Mouse (Mus musculus): Measurements from ENCODE around the gene Itgav.
A peak's percentile ranks its signal among the peaks of the same experiment; 100 is the strongest.

Gene Itgav

GRCm38 (mm10) chr2:83791330-83792073 is 67.3 kb downstream of the Itgav start:
- Histone ChIP-seq H3K27me3 (ENCODE audit: insufficient read depth, low read length) (no peaks in the 10 kb centered on the region), H3K4me1 (replicated peaks; ENCODE audit: low read depth, low read length) (no peaks in the 10 kb centered on the region; the same call in 1 of the 2 replicates), H3K4me3 (replicated peaks; ENCODE audit: low read length) (no peak overlapping the region), H3K9me3 (ENCODE audit: low read length) (no peaks in the 10 kb centered on the region), H3K36me3 (ENCODE audit: insufficient read depth, low read length) (peaks cover 49% of the 10 kb centered on the region)
- TF ChIP-seq NANOG (IDR thresholded peaks at IDR 0.05; ENCODE audit: borderline replicate concordance, low read length), result no peak
- no peak for TF ChIP-seq POU5F1 (IDR thresholded peaks at IDR 0.05; ENCODE audit: borderline replicate concordance, low read length)
- TF ChIP-seq CTCF (conservative IDR thresholded peaks at IDR 0.05; ENCODE audit: low read length), result no peak

GRCm38 (mm10) chr2:83792102-83792501 is 67.9 kb downstream of the Itgav start:
- Histone ChIP-seq H3K27me3 (ENCODE audit: insufficient read depth, low read length) (no peaks in the 10 kb centered on the region), H3K9me3 (ENCODE audit: low read length) (no peaks in the 10 kb centered on the region), H3K36me3 (ENCODE audit: insufficient read depth, low read length) (peaks cover 55% of the 10 kb centered on the region), H3K4me1 (replicated peaks; ENCODE audit: low read depth, low read length) (no peaks in the 10 kb centered on the region; the same call in 1 of the 2 replicates), H3K4me3 (replicated peaks; ENCODE audit: low read length) (no peak overlapping the region)
- TF ChIP-seq POU5F1 (IDR thresholded peaks at IDR 0.05; ENCODE audit: borderline replicate concordance, low read length) (no peak), NANOG (IDR thresholded peaks at IDR 0.05; ENCODE audit: borderline replicate concordance, low read length) (no peak), CTCF (conservative IDR thresholded peaks at IDR 0.05; ENCODE audit: low read length) (no peak)

DNA sequence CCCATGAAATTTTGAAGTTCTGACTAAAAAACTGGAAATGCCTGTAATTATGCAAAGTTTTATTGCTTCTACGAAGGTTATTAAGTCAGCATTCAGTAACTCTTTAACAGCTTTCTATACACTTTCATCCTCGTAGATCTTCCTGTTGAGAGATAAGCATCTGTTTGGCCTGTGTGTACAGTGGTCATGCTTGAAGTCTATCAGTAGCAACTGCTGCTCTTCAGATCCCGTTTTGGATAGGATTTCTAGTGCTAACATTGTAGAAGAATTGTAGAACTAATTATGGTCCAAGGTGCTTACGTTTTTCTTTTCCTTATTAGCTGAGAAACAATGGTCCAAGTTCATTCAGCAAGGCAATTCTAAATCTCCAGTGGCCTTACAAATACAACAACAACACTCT is 71.6 kb downstream of the Itgav start:
- Histone ChIP-seq H3K9me3 (ENCODE audit: low read length) (no peaks in the 10 kb centered on the region), H3K27me3 (ENCODE audit: insufficient read depth, low read length) (no peaks in the 10 kb centered on the region), H3K36me3 (ENCODE audit: insufficient read depth, low read length) (peaks cover 74% of the 10 kb centered on the region), H3K4me3 (replicated peaks; ENCODE audit: low read length) (no peak overlapping the region), H3K4me1 (replicated peaks; ENCODE audit: low read depth, low read length) (no peaks in the 10 kb centered on the region; the same call in 1 of the 2 replicates)
- TF ChIP-seq NANOG (IDR thresholded peaks at IDR 0.05; ENCODE audit: borderline replicate concordance, low read length) (no peak), POU5F1 (IDR thresholded peaks at IDR 0.05; ENCODE audit: borderline replicate concordance, low read length) (no peak), CTCF (conservative IDR thresholded peaks at IDR 0.05; ENCODE audit: low read length) (no peak)

DNA sequence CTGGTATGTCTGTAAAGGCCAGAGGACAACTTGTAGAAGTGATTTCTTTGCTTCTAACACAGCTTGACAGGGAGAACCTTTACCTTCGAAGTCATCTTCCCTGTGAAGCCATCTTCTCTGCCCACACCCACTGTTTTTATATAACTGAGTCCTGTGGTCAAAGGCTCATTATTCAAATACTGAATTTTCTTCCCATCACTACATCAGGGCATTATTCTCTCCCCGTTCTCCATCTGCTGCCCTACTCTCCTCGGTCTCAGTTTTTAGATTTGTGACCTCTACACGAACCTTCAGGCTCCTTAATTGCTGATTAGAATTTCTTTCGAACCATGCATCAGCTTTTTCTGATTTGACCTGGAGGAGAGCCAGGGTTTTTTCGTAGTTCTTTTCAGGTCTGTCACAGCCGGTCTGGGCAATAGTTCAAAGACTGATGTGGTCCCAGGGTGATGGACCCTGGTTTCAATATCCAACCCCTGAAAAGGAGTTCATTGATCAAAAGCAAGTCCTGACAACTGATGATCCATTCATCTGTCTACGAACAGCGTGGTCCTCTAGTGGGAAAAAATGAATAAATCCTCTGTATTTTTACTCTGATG is 73.8 kb downstream of the Itgav start:
- H3K9me3 ChIP-seq (ENCODE audit: low read length), result no peaks in the 10 kb centered on the region
- H3K4me3 ChIP-seq (replicated peaks; ENCODE audit: low read length), result no peak overlapping the region
- no peaks in the 10 kb centered on the region for H3K4me1 ChIP-seq (replicated peaks; ENCODE audit: low read depth, low read length)
- no peak for TF ChIP-seq NANOG (IDR thresholded peaks at IDR 0.05; ENCODE audit: borderline replicate concordance, low read length)
- TF ChIP-seq CTCF (conservative IDR thresholded peaks at IDR 0.05; ENCODE audit: low read length), result no peak
- TF ChIP-seq POU5F1 (IDR thresholded peaks at IDR 0.05; ENCODE audit: borderline replicate concordance, low read length), result no peak
- peaks cover 80% of the 10 kb centered on the region for H3K36me3 ChIP-seq (ENCODE audit: insufficient read depth, low read length)
- no peaks in the 10 kb centered on the region for H3K27me3 ChIP-seq (ENCODE audit: insufficient read depth, low read length)

- peaks cover 35% of the 10 kb centered on the region for H3K27me3 ChIP-seq (ENCODE audit: insufficient read depth, low read length)
- H3K9me3 ChIP-seq (ENCODE audit: low read length), result peaks cover 14% of the 10 kb centered on the region
- no peak for TF ChIP-seq NANOG (IDR thresholded peaks at IDR 0.05; ENCODE audit: borderline replicate concordance, low read length)
- TF ChIP-seq POU5F1 (IDR thresholded peaks at IDR 0.05; ENCODE audit: borderline replicate concordance, low read length), result no peak
- TF ChIP-seq CTCF (conservative IDR thresholded peaks at IDR 0.05; ENCODE audit: low read length), result no peak
- H3K4me3 ChIP-seq (replicated peaks; ENCODE audit: low read length), result peak within 1 kb of the TSS; percentile 86
- H3K36me3 ChIP-seq (ENCODE audit: insufficient read depth, low read length), result no peaks in the 10 kb centered on the region
- peaks cover 3% of the 10 kb centered on the region for H3K4me1 ChIP-seq (replicated peaks; ENCODE audit: low read depth, low read length)
These were observed 88.5 kb downstream of the Itgav start, which contains the start of gene Fam171b for GRCm38 (mm10) chr2:83812483-83813272. TSS of gene Fam171b (plus strand) at chr2:83812636.

DNA sequence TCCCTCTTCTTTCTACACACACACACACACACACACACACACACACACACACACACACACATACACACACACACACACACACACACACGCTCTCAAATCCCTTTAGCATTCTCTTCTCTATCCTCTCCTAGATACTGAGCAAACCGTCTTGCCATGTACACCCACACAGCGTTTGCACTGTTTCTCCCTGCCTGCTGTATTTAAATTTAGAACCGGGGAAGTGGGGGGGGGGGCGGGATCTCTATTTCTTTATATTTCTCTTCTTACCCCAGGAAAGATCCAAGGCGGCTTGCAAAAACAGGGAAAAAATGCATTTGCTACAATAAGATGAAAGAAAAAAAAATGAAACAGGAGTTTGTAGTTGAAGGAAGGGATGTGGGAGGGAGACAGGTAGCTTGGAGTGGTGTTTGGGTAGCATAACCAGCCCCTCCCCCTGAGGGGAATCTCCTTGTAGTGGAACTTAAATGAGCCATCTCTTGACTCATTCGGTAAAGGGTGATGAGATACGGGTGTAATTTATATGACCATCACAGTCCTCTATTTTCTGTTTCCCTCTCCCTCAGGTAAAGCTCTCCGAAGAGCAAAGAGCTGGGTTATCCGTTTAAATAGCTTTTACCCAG is 89.2 kb downstream of the Itgav start:
- Histone ChIP-seq H3K36me3 (ENCODE audit: insufficient read depth, low read length) (no peaks in the 10 kb centered on the region), H3K9me3 (ENCODE audit: low read length) (peaks cover 14% of the 10 kb centered on the region), H3K4me1 (replicated peaks; ENCODE audit: low read depth, low read length) (peaks cover 3% of the 10 kb centered on the region), H3K27me3 (ENCODE audit: insufficient read depth, low read length) (peaks cover 35% of the 10 kb centered on the region), H3K4me3 (replicated peaks; ENCODE audit: low read length) (no peak overlapping the region)
- no peak for TF ChIP-seq POU5F1 (IDR thresholded peaks at IDR 0.05; ENCODE audit: borderline replicate concordance, low read length)
- TF ChIP-seq NANOG (IDR thresholded peaks at IDR 0.05; ENCODE audit: borderline replicate concordance, low read length), result no peak
- TF ChIP-seq CTCF (conservative IDR thresholded peaks at IDR 0.05; ENCODE audit: low read length), result no peak

DNA sequence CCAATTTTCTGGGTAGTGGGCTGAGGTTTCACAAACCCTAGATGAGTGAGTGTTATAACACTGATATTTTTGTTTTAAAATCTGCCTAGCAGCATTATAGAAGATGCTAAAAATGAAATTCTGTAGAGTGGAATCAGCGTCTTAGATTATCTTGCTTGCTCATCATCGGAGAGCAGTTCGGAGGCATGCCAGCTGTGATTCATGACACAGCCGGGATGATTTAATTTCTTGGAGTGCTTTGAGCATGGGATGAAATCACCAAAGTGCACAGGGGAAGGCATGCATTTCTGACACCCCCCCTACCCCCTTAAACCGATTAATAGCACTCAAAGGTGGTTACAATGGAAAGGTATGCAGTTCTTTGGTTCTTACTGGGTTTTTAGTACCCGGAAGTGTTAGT is 89.8 kb downstream of the Itgav start:
- no peak for TF ChIP-seq NANOG (IDR thresholded peaks at IDR 0.05; ENCODE audit: borderline replicate concordance, low read length)
- no peak for TF ChIP-seq POU5F1 (IDR thresholded peaks at IDR 0.05; ENCODE audit: borderline replicate concordance, low read length)
- TF ChIP-seq CTCF (conservative IDR thresholded peaks at IDR 0.05; ENCODE audit: low read length), result no peak
- H3K9me3 ChIP-seq (ENCODE audit: low read length), result peaks cover 14% of the 10 kb centered on the region
- H3K4me3 ChIP-seq (replicated peaks; ENCODE audit: low read length), result no peak overlapping the region
- H3K36me3 ChIP-seq (ENCODE audit: insufficient read depth, low read length), result no peaks in the 10 kb centered on the region
- peaks cover 35% of the 10 kb centered on the region for H3K27me3 ChIP-seq (ENCODE audit: insufficient read depth, low read length)
- H3K4me1 ChIP-seq (replicated peaks; ENCODE audit: low read depth, low read length), result peaks cover 3% of the 10 kb centered on the region

DNA sequence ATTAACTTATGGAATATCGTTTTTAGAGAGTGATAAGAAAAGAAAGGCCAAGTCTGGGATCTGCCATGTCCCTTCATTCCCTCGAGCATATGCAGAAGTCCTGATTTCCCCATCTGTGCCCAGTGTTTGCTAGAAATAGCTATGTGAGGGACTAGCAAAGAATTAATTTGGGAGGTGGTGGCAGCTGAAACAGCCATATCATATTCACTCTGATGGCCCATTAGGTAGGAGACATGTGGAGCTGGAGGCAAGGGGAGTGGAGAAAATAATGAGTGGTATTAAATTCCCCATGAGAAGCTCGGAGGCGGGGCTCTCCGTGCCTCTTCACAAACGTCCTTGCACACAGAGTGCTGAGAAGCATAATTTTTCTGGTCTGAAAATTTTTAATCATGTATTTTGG is 92.0 kb downstream of the Itgav start:
- no peak for TF ChIP-seq POU5F1 (IDR thresholded peaks at IDR 0.05; ENCODE audit: borderline replicate concordance, low read length)
- TF ChIP-seq CTCF (conservative IDR thresholded peaks at IDR 0.05; ENCODE audit: low read length), result no peak
- no peak for TF ChIP-seq NANOG (IDR thresholded peaks at IDR 0.05; ENCODE audit: borderline replicate concordance, low read length)
- peaks cover 3% of the 10 kb centered on the region for H3K4me1 ChIP-seq (replicated peaks; ENCODE audit: low read depth, low read length)
- no peaks in the 10 kb centered on the region for H3K36me3 ChIP-seq (ENCODE audit: insufficient read depth, low read length)
- no peak overlapping the region for H3K4me3 ChIP-seq (replicated peaks; ENCODE audit: low read length)
- H3K27me3 ChIP-seq (ENCODE audit: insufficient read depth, low read length), result peaks cover 26% of the 10 kb centered on the region
- H3K9me3 ChIP-seq (ENCODE audit: low read length), result peaks cover 14% of the 10 kb centered on the region

Data from E14TG2a.4 (cell line).